In the genomic region with DNA sequence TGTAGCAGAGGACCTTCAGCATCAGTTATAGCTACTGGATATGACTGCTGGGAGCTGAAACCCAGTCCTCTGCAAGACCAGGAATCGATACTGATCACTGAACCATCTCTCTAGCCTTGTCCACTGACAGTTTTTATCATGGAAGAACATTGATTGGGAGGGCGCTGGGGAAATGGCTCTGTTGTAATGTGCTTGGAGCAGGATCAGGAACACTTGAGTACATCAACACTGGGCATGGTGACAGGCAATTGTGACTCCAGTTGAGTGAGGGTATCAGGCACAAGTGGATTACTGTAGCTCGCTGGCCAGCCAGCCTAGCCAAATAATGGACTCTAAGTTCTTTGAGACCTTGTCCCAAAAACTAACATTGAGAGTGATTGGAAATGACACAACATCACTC, we compare ENCODE assay signal across 26 mouse cellular contexts.
DNase-seq lines count a peak whose midpoint lies in the region; ATAC-seq and TF ChIP-seq lines count a peak whose summit lies in the region.
"Had no signal": no experiment of that assay in that cellular context is flagged by ENCODE, and none has a peak within 500 bp of the region (broad histone marks: within the 10 kb centered on the region; RNA-seq: fewer than 3 reads in every experiment).

No protein-coding gene starts in this region.

- H3K9me3 ChIP-seq in heart, embryonic 10.5 days, result no peaks in the 10 kb centered on the region
- H3K9me3 ChIP-seq in liver, embryonic 12.5 days (replicated peaks), result no peaks in the 10 kb centered on the region
- H3K9me3 ChIP-seq: embryonic facial prominence, embryonic 10.5 days; embryonic facial prominence, embryonic 13.5 days; forebrain, embryonic 12.5 days; forebrain, embryonic 15.5 days; heart, embryonic 15.5 days had no signal

- DNase-seq in heart, adult 18-20 months, result peak; percentile 37 to 59
- DNase-seq in heart, embryonic 10.5 days (ENCODE audit: low spot score), result no peak
- DNase-seq in heart, postnatal 10 days, result peak; percentile 32 to 67
- no peak for DNase-seq in heart, adult 11 months
- DNase-seq in liver, adult 2 months (ENCODE audit: extremely low read depth, low read depth, low spot score), result peak; percentile 94
- DNase-seq in adipocyte (ENCODE audit: low spot score), result peak; percentile 34
- DNase-seq: adrenal gland, postnatal 10 days; cerebellum, adult 11-12 months; cerebellum, adult 8-10 months; cerebellum, postnatal 10 days; cerebellum, postnatal 36 days; embryo, embryonic 11 days; gastrocnemius, postnatal 25 days had no signal

- H3K4me2 ChIP-seq in liver, embryonic 12.5 days, result no peak overlapping the region
- H3K4me2 ChIP-seq: embryonic facial prominence, embryonic 13.5 days; forebrain, embryonic 12.5 days; forebrain, embryonic 15.5 days; heart, embryonic 15.5 days; hindbrain, embryonic 14.5 days had no signal

- TF ChIP-seq POLR2A in liver, adult 2 months (IDR thresholded peaks at IDR 0.05; ENCODE audit: extremely low read depth, insufficient read depth, low read length), result no peak

- no peak for TF ChIP-seq CTCF in liver, adult 2 months (IDR thresholded peaks at IDR 0.05; ENCODE audit: low read depth, low read length)

- intact Hi-C loops in heart, postnatal 10 days (cut with DNase I), result no loop called here

- no peaks in the 10 kb centered on the region for H3K27me3 ChIP-seq in heart, embryonic 10.5 days (ENCODE audit: insufficient read depth, poor library complexity, severe bottlenecking)
- H3K27me3 ChIP-seq in liver, adult 2 months (ENCODE audit: control insufficient read depth, insufficient read depth, low read length), result no peaks in the 10 kb centered on the region
- H3K27me3 ChIP-seq in liver, embryonic 12.5 days (replicated peaks), result no peaks in the 10 kb centered on the region
- H3K27me3 ChIP-seq: embryonic facial prominence, embryonic 13.5 days; forebrain, embryonic 12.5 days; forebrain, embryonic 15.5 days; heart, embryonic 15.5 days had no signal

- peaks cover 33% of the 10 kb centered on the region; the same call in 1 of the 2 replicates for H3K36me3 ChIP-seq in heart, embryonic 10.5 days
- peaks cover 7% of the 10 kb centered on the region for H3K36me3 ChIP-seq in liver, adult 2 months (ENCODE audit: control insufficient read depth, insufficient read depth, low read length)
- H3K36me3 ChIP-seq in liver, embryonic 12.5 days, result peaks cover 74% of the 10 kb centered on the region

- H3K4me3 ChIP-seq in heart, embryonic 10.5 days, result no peak overlapping the region
- H3K4me3 ChIP-seq in liver, adult 2 months (ENCODE audit: insufficient read depth, low read depth, low read length), result no peak overlapping the region
- H3K4me3 ChIP-seq in liver, embryonic 12.5 days, result no peak overlapping the region
- H3K4me3 ChIP-seq: embryonic facial prominence, embryonic 10.5 days; embryonic facial prominence, embryonic 13.5 days; erythroblast, embryonic 14.5 days; forebrain, embryonic 12.5 days; forebrain, embryonic 15.5 days; heart, embryonic 15.5 days had no signal

- no peaks in the 10 kb centered on the region; the same call in 1 of the 2 replicates for H3K4me1 ChIP-seq in heart, embryonic 10.5 days
- peaks cover 13% of the 10 kb centered on the region; the same call in 1 of the 2 replicates for H3K4me1 ChIP-seq in liver, adult 2 months (ENCODE audit: control insufficient read depth, insufficient read depth, low read length)
- H3K4me1 ChIP-seq in liver, embryonic 12.5 days, result peaks cover 12% of the 10 kb centered on the region
- H3K4me1 ChIP-seq: embryonic facial prominence, embryonic 13.5 days had no signal

- no peak overlapping the region for H3K9ac ChIP-seq in liver, adult 2 months (ENCODE audit: low read depth, low read length)
- no peak overlapping the region for H3K9ac ChIP-seq in liver, embryonic 12.5 days
- H3K9ac ChIP-seq: embryonic facial prominence, embryonic 13.5 days; forebrain, embryonic 12.5 days; forebrain, embryonic 15.5 days; heart, embryonic 15.5 days; hindbrain, embryonic 14.5 days had no signal

- WGBS in heart, embryonic 10.5 days, result 65% methylated on average over 3 of the region's 3 CpGs
- 31% methylated on average over 3 of the region's 3 CpGs for WGBS in liver, adult 2 months
- 96% methylated on average over 3 of the region's 3 CpGs for WGBS in liver, embryonic 12.5 days (ENCODE audit: insufficient replicate concordance)

- no peak overlapping the region for H3K27ac ChIP-seq in heart, embryonic 10.5 days
- H3K27ac ChIP-seq in liver, adult 2 months (replicated peaks; ENCODE audit: insufficient read depth, low read depth, low read length), result peak overlapping the region; percentile 15; the same call in 1 of the 2 replicates
- H3K27ac ChIP-seq in liver, embryonic 12.5 days, result no peak overlapping the region
- H3K27ac ChIP-seq: embryonic facial prominence, embryonic 10.5 days; embryonic facial prominence, embryonic 13.5 days; forebrain, embryonic 12.5 days; forebrain, embryonic 15.5 days; heart, embryonic 15.5 days; hindbrain, embryonic 14.5 days; hindbrain, postnatal 0 days had no signal

- H3K79me2 ChIP-seq in liver, adult 2 months (ENCODE audit: control insufficient read depth, insufficient read depth, low read length), result peaks cover 9% of the 10 kb centered on the region; the same call in 1 of the 2 replicates

- ATAC-seq in liver, embryonic 12.5 days, result no peak
- ATAC-seq in megakaryocyte, adult 5-6 weeks (ENCODE audit: poor library complexity, severe bottlenecking), result no peak
- ATAC-seq: activated CD4-positive, CD25-positive, alpha-beta regulatory T cell, adult 4 months; forebrain, embryonic 15.5 days; hindbrain, postnatal 0 days; inflammation-experienced regulatory T-cells, adult 6 months; intestine, embryonic 16.5 days had no signal

Comparison
In these comparisons a context has a peak if more than half of its experiments do, and no peak if none do; other contexts are left out.
1. DNase-seq: peak in heart, adult 18-20 months (2 of 2), heart, postnatal 10 days (2 of 2), liver, adult 2 months (single experiment) and adipocyte (single experiment); none in heart, embryonic 10.5 days (single experiment) and heart, adult 11 months (single experiment).